Mouse (Mus musculus) kidney, embryonic 16.5 days (tissue): ENCODE measurements at regions not wholly inside any gene's neighbourhood (a gene's known extent, or its start where the extent isn't known, plus 50 kb on each side); places are given as distances from the start of the nearest gene placed in this dataset.

ENCODE experiments used
- ATAC-seq: fragments of 200-750 bp; cut with Nextera tagmentation; 2 replicates; pipeline ENCODE4 v1.8.0; 2017; ENCODE audit warnings: moderate TSS enrichment; ENCODE audit not compliant: low FRiP score, low TSS enrichment
- H3K27ac ChIP-seq: fragments of 300-500 bp; sonication (generic); 2 replicates; pipeline ENCODE4 v1.5.1; 2014; ENCODE audit warnings: low read length
- H3K27me3 ChIP-seq: fragments of 300-500 bp; sonication (generic); 2 replicates; pipeline ENCODE4 v1.6.1; 2014; ENCODE audit warnings: low read length, control low read depth, mixed read lengths; ENCODE audit not compliant: insufficient read depth
- H3K36me3 ChIP-seq: fragments of 300-500 bp; sonication (generic); 2 replicates; pipeline ENCODE4 v1.6.1; 2014; ENCODE audit warnings: low read length, control low read depth, mixed read lengths; ENCODE audit not compliant: insufficient read depth
- H3K4me1 ChIP-seq: fragments of 300-500 bp; sonication (generic); 2 replicates; pipeline ENCODE4 v1.6.1; 2014; ENCODE audit warnings: low read length, control low read depth, mixed read lengths; ENCODE audit not compliant: insufficient read depth
- H3K4me2 ChIP-seq: fragments of 300-500 bp; sonication (generic); replicated peaks from 2 replicates; pipeline ENCODE4 v1.6.1; 2014; ENCODE audit warnings: low read depth, low read length
- H3K4me3 ChIP-seq: fragments of 300-500 bp; sonication (generic); 2 replicates; pipeline ENCODE4 v1.5.1; 2014; ENCODE audit warnings: mild to moderate bottlenecking, low read length
- H3K9ac ChIP-seq: fragments of 300-500 bp; sonication (generic); replicated peaks from 2 replicates; pipeline ENCODE4 v1.6.1; 2014; ENCODE audit warnings: low read length
- H3K9me3 ChIP-seq: fragments of 300-500 bp; sonication (generic); 2 replicates; pipeline ENCODE4 v1.6.1; 2016; ENCODE audit warnings: low read length, control low read depth
- WGBS: fragments of 180-500 bp; shearing (Covaris S2); extraction: QIAGEN DNeasy Blood & Tissue Kit; methylation state at CpG from one replicate; pipeline ENCODE4 v1.1.7; 2014; 5-methylcytosine and 5-hydroxymethylcytosine counted together

- Histone ChIP-seq H3K27me3 (no peaks in the 10 kb centered on the region), H3K4me2 (no peak overlapping the region), H3K27ac (no peak overlapping the region), H3K4me1 (no peaks in the 10 kb centered on the region), H3K9ac (no peak overlapping the region), H3K36me3 (no peaks in the 10 kb centered on the region), H3K9me3 (no peaks in the 10 kb centered on the region), H3K4me3 (no peak overlapping the region)
- 84% methylated on average over 3 of the region's 3 CpGs for WGBS
- ATAC-seq = no peak
These were observed 104.3 kb upstream of the Ccdc91 start for GRCm38 (mm10) chr6:147371336-147371735.

GRCm38 (mm10) chr6:147362842-147363241 is 98.9 kb upstream of the Pthlh start:
- H3K4me1 ChIP-seq = peaks cover 7% of the 10 kb centered on the region; the same call in 1 of the 2 replicates
- H3K9me3 ChIP-seq = no peaks in the 10 kb centered on the region
- no peak overlapping the region for H3K27ac ChIP-seq
- no peak overlapping the region for H3K4me3 ChIP-seq
- H3K9ac ChIP-seq = no peak overlapping the region
- H3K27me3 ChIP-seq = no peaks in the 10 kb centered on the region
- no peak for ATAC-seq
- no peaks in the 10 kb centered on the region for H3K36me3 ChIP-seq
- H3K4me2 ChIP-seq = no peak overlapping the region
- 51% methylated on average over 6 of the region's 6 CpGs for WGBS

GRCm38 (mm10) chr6:147357031-147357430 is 93.0 kb upstream of the Pthlh start:
- 81% methylated on average over 2 of the region's 2 CpGs for WGBS

GRCm38 (mm10) chr6:147356570-147356969 is 92.6 kb upstream of the Pthlh start:
- Histone ChIP-seq H3K4me2 (no peak overlapping the region), H3K4me1 (no peaks in the 10 kb centered on the region), H3K27ac (no peak overlapping the region), H3K4me3 (no peak overlapping the region), H3K27me3 (no peaks in the 10 kb centered on the region), H3K36me3 (no peaks in the 10 kb centered on the region), H3K9ac (no peak overlapping the region), H3K9me3 (no peaks in the 10 kb centered on the region)
- ATAC-seq = no peak
- WGBS = 83% methylated on average over 5 of the region's 5 CpGs

More at GRCm38 (mm10) chr6:147357031-147357430, 93.0 kb upstream of the Pthlh start:
- H3K9me3 ChIP-seq = no peaks in the 10 kb centered on the region
- H3K9ac ChIP-seq = no peak overlapping the region
- no peaks in the 10 kb centered on the region for H3K4me1 ChIP-seq
- H3K4me3 ChIP-seq = no peak overlapping the region
- H3K27me3 ChIP-seq = no peaks in the 10 kb centered on the region
- H3K4me2 ChIP-seq = no peak overlapping the region
- no peak for ATAC-seq
- H3K27ac ChIP-seq = no peak overlapping the region
- H3K36me3 ChIP-seq = no peaks in the 10 kb centered on the region

GRCm38 (mm10) chr6:147349566-147350237 is 85.7 kb upstream of the Pthlh start:
- H3K4me2 ChIP-seq = no peak overlapping the region
- H3K4me3 ChIP-seq = no peak overlapping the region
- H3K9me3 ChIP-seq = no peaks in the 10 kb centered on the region
- no peak overlapping the region for H3K27ac ChIP-seq
- H3K9ac ChIP-seq = no peak overlapping the region
- ATAC-seq = no peak
- no peaks in the 10 kb centered on the region for H3K4me1 ChIP-seq
- H3K36me3 ChIP-seq = no peaks in the 10 kb centered on the region
- H3K27me3 ChIP-seq = no peaks in the 10 kb centered on the region
- 59% methylated on average over 4 of the region's 4 CpGs for WGBS

GRCm38 (mm10) chr6:147348621-147349020 is 84.6 kb upstream of the Pthlh start:
- Histone ChIP-seq H3K27me3 (no peaks in the 10 kb centered on the region), H3K4me3 (no peak overlapping the region), H3K4me2 (no peak overlapping the region), H3K4me1 (no peaks in the 10 kb centered on the region), H3K9ac (no peak overlapping the region), H3K27ac (no peak overlapping the region), H3K36me3 (no peaks in the 10 kb centered on the region), H3K9me3 (no peaks in the 10 kb centered on the region)
- WGBS = 60% methylated on average over 3 of the region's 3 CpGs
- ATAC-seq = no peak

- H3K4me1 ChIP-seq = no peaks in the 10 kb centered on the region
- no peaks in the 10 kb centered on the region for H3K36me3 ChIP-seq
- H3K27me3 ChIP-seq = no peaks in the 10 kb centered on the region
- H3K9ac ChIP-seq = no peak overlapping the region
- no peak overlapping the region for H3K27ac ChIP-seq
- no peak overlapping the region for H3K4me2 ChIP-seq
- H3K4me3 ChIP-seq = no peak overlapping the region
- 77% methylated on average over 1 of the region's 1 CpGs for WGBS
- no peak for ATAC-seq
- H3K9me3 ChIP-seq = no peaks in the 10 kb centered on the region
These were observed 77.1 kb upstream of the Pthlh start for GRCm38 (mm10) chr6:147341042-147341441.

GRCm38 (mm10) chr6:147332976-147333375 is 69.0 kb upstream of the Pthlh start:
- Histone ChIP-seq H3K9ac (no peak overlapping the region), H3K27me3 (no peaks in the 10 kb centered on the region), H3K4me2 (no peak overlapping the region), H3K4me3 (no peak overlapping the region), H3K27ac (no peak overlapping the region), H3K9me3 (no peaks in the 10 kb centered on the region), H3K36me3 (no peaks in the 10 kb centered on the region), H3K4me1 (no peaks in the 10 kb centered on the region)
- ATAC-seq = no peak
- 80% methylated on average over 7 of the region's 7 CpGs for WGBS

- no peaks in the 10 kb centered on the region for H3K27me3 ChIP-seq
- no peak overlapping the region for H3K9ac ChIP-seq
- H3K4me1 ChIP-seq = no peaks in the 10 kb centered on the region
- no peaks in the 10 kb centered on the region for H3K36me3 ChIP-seq
- no peak overlapping the region for H3K4me2 ChIP-seq
- WGBS = 85% methylated on average over 5 of the region's 5 CpGs
- no peak overlapping the region for H3K27ac ChIP-seq
- no peak for ATAC-seq
- H3K9me3 ChIP-seq = no peaks in the 10 kb centered on the region
- H3K4me3 ChIP-seq = no peak overlapping the region
These were observed 65.2 kb upstream of the Pthlh start for GRCm38 (mm10) chr6:147329201-147329600.

- no peak for ATAC-seq
- no peak overlapping the region for H3K27ac ChIP-seq
- H3K4me2 ChIP-seq = no peak overlapping the region
- no peaks in the 10 kb centered on the region for H3K9me3 ChIP-seq
- H3K9ac ChIP-seq = no peak overlapping the region
- H3K36me3 ChIP-seq = no peaks in the 10 kb centered on the region
- 78% methylated on average over 2 of the region's 2 CpGs for WGBS
- no peak overlapping the region for H3K4me3 ChIP-seq
- H3K27me3 ChIP-seq = no peaks in the 10 kb centered on the region
- no peaks in the 10 kb centered on the region for H3K4me1 ChIP-seq
These were observed 60.4 kb upstream of the Pthlh start for GRCm38 (mm10) chr6:147324336-147324735.
